Mouse (Mus musculus): Measurements from ENCODE around the gene Rab23.

DNA sequence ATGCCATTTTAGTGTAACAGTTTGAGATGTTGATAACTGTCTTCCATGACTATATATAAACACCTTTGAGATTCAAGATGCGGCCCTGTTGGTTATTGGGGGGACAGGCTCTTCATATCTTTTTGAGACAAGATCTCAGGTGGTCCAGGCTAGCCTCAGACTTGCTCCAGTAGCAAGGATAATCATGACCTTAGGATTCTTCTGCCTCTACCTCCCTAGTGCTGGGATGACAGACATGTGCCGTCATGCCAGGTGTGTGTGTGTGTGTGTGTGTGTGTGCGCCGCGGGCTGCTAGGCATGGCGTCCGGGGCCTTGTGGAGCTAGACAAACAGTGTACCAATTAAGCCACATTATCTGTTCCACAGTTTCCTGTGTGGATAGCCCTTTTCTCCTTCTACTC is 1.3 kb downstream of the Rab23 start:
- TF ChIP-seq CTCF (IDR thresholded peaks at IDR 0.05; ENCODE audit: control insufficient read depth, insufficient read depth, low read length) (no peak), POLR2A (IDR thresholded peaks at IDR 0.05; ENCODE audit: borderline replicate concordance, control insufficient read depth, low read depth, low read length) (no peak)
